Mouse (Mus musculus) cerebellum, adult 2 months (tissue): ENCODE measurements around the gene Tubg2.

Source experiments
- CTCF ChIP-seq: fragments of 200-500 bp; IDR thresholded peaks from 2 replicates; pipeline ENCODE4 v1.5.1; 2011; ENCODE audit warnings: low read depth, mild to moderate bottlenecking, control low read depth, low read length, moderate library complexity, borderline replicate concordance; ENCODE audit not compliant: insufficient read depth
- POLR2A ChIP-seq: fragments of 200-500 bp; IDR thresholded peaks from 2 replicates; pipeline ENCODE4 v1.6.1; 2011; ENCODE audit warnings: low read length, control low read depth, borderline replicate concordance; ENCODE audit not compliant: insufficient read depth

DNA sequence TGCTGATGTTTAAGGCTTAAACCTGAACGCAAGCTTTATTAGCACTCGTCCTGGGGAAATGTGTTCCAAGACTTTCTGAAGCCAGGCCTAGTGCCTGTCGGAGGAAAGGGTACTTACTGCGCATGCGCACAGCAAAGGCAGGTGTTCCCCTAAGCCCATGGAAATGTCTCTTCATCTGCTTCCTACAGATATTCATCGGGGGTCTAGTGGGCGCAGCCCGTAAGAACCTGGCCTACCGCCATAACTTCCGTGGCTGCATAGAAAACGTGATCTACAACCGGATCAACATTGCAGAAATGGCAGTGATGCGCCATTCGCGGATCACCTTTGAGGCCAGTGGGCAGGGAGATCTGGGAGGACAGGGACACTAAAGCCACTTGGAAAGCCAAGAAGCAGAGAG, 23.6 kb downstream of the Tubg2 start:
- TF ChIP-seq CTCF, result no peak
- 0 out of 2 replicates have a peak, but pooled peaks have one; percentile 8 for TF ChIP-seq POLR2A
